Mouse (Mus musculus) neural tube, embryonic 15.5 days (tissue): Measurements from ENCODE around the gene Sars2. TPM values are rescaled to one million over a fixed set of nuclear protein-coding genes. Genes with fewer than 3 reads are reported as not detected.

Experiments used
- ATAC-seq: fragments of 200-750 bp; cut with Nextera tagmentation; 2 replicates; pipeline ENCODE4 v1.8.0; 2017; ENCODE audit warnings: mild to moderate bottlenecking, moderate TSS enrichment, moderate library complexity; ENCODE audit not compliant: low FRiP score
- H3K27ac ChIP-seq: fragments of 300-500 bp; sonication (generic); replicated peaks from 2 replicates; pipeline ENCODE4 v1.5.1; 2015; ENCODE audit warnings: mild to moderate bottlenecking, inconsistent platforms
- H3K27me3 ChIP-seq: fragments of 300-500 bp; sonication (generic); replicated peaks from 2 replicates; pipeline ENCODE4 v1.6.1; 2015; ENCODE audit warnings: inconsistent platforms
- H3K36me3 ChIP-seq: fragments of 300-500 bp; sonication (generic); 2 replicates; pipeline ENCODE4 v1.6.1; 2015; ENCODE audit warnings: inconsistent platforms
- H3K4me1 ChIP-seq: fragments of 300-500 bp; sonication (generic); 2 replicates; pipeline ENCODE4 v1.6.1; 2015; ENCODE audit warnings: inconsistent platforms
- H3K4me2 ChIP-seq: fragments of 300-500 bp; sonication (generic); 2 replicates; pipeline ENCODE4 v1.6.1; 2015; ENCODE audit warnings: inconsistent platforms, mild to moderate bottlenecking, moderate library complexity
- H3K4me3 ChIP-seq: fragments of 300-500 bp; sonication (generic); replicated peaks from 2 replicates; pipeline ENCODE4 v1.5.1; 2015; ENCODE audit warnings: mild to moderate bottlenecking, inconsistent platforms
- H3K9ac ChIP-seq: fragments of 300-500 bp; sonication (generic); replicated peaks from 2 replicates; pipeline ENCODE4 v1.6.1; 2015; ENCODE audit warnings: mild to moderate bottlenecking, inconsistent platforms
- H3K9me3 ChIP-seq: fragments of 300-500 bp; sonication (generic); replicated peaks from 2 replicates; pipeline ENCODE4 v1.6.1; 2016; ENCODE audit warnings: inconsistent platforms
- WGBS: fragments of 180-500 bp; shearing (Covaris S2); methylation state at CpG from one replicate; pipeline ENCODE4 v1.1.7; 2015; ENCODE audit warnings: mixed read lengths; 5-methylcytosine and 5-hydroxymethylcytosine counted together
- polyA plus RNA-seq: library from polyadenylated mRNA; unstranded; fragments of >200 nt; fragmentation: Nextera tagmentation; extraction: Ambion mirVana; gene quantifications from 2 replicates; pipeline ENCODE4 v1.2.1, GENCODE M21; 2015

Sars2 gene
- polyA plus RNA-seq, 1 experiment from 2014 or later: 19.7 TPM

- H3K9ac ChIP-seq: no peak overlapping the region
- no peak overlapping the region for H3K27ac ChIP-seq
- 87% methylated on average over 7 of the region's 7 CpGs for WGBS
- no peak overlapping the region for H3K4me2 ChIP-seq
- H3K4me1 ChIP-seq: peaks cover 7% of the 10 kb centered on the region
- ATAC-seq: no peak
- no peak overlapping the region for H3K4me3 ChIP-seq
- H3K36me3 ChIP-seq: peaks cover 39% of the 10 kb centered on the region
- H3K9me3 ChIP-seq: no peaks in the 10 kb centered on the region
- no peaks in the 10 kb centered on the region for H3K27me3 ChIP-seq
These were observed 39.1 kb downstream of the Sars2 start for GRCm38 (mm10) chr7:28780857-28781256.

GRCm38 (mm10) chr7:28781261-28781663, 39.5 kb downstream of the Sars2 start:
- no peak for ATAC-seq
- peaks cover 43% of the 10 kb centered on the region for H3K36me3 ChIP-seq
- no peak overlapping the region for H3K9ac ChIP-seq
- 88% methylated on average over 8 of the region's 8 CpGs for WGBS
- no peak overlapping the region for H3K4me3 ChIP-seq
- peaks cover 7% of the 10 kb centered on the region for H3K4me1 ChIP-seq
- H3K4me2 ChIP-seq: no peak overlapping the region
- no peaks in the 10 kb centered on the region for H3K9me3 ChIP-seq
- H3K27me3 ChIP-seq: no peaks in the 10 kb centered on the region
- H3K27ac ChIP-seq: no peak overlapping the region

GRCm38 (mm10) chr7:28785161-28785560, 43.4 kb downstream of the Sars2 start:
- Histone ChIP-seq H3K4me2 (no peak overlapping the region), H3K4me1 (peaks cover 5% of the 10 kb centered on the region), H3K9me3 (no peaks in the 10 kb centered on the region), H3K4me3 (no peak overlapping the region), H3K36me3 (peaks cover 47% of the 10 kb centered on the region), H3K27ac (no peak overlapping the region), H3K27me3 (no peaks in the 10 kb centered on the region), H3K9ac (no peak overlapping the region)
- no peak for ATAC-seq
- WGBS: 80% methylated on average over 5 of the region's 5 CpGs

GRCm38 (mm10) chr7:28787884-28788283, 46.1 kb downstream of the Sars2 start:
- ATAC-seq: no peak
- WGBS: 97% methylated on average over 9 of the region's 9 CpGs

GRCm38 (mm10) chr7:28788307-28789195, 46.8 kb downstream of the Sars2 start, which contains the start of gene Rinl:
Rinl (plus strand) TSS chr7:28788969.
- Histone ChIP-seq H3K4me3 (no peak within 1 kb of the TSS), H3K9ac (no peak within 1 kb of the TSS), H3K36me3 (peaks cover 32% of the 10 kb centered on the region), H3K4me1 (no peaks in the 10 kb centered on the region), H3K4me2 (no peak within 1 kb of the TSS), H3K27ac (no peak within 1 kb of the TSS), H3K27me3 (no peaks in the 10 kb centered on the region), H3K9me3 (no peaks in the 10 kb centered on the region)
- ATAC-seq: no peak
- 71% methylated on average over 5 of the region's 5 CpGs for WGBS

More at GRCm38 (mm10) chr7:28787884-28788283, 46.1 kb downstream of the Sars2 start:
- Histone ChIP-seq H3K9me3 (no peaks in the 10 kb centered on the region), H3K4me1 (no peaks in the 10 kb centered on the region), H3K27ac (no peak overlapping the region), H3K4me3 (no peak overlapping the region), H3K9ac (no peak overlapping the region), H3K4me2 (no peak overlapping the region), H3K27me3 (no peaks in the 10 kb centered on the region), H3K36me3 (peaks cover 39% of the 10 kb centered on the region)

DNA sequence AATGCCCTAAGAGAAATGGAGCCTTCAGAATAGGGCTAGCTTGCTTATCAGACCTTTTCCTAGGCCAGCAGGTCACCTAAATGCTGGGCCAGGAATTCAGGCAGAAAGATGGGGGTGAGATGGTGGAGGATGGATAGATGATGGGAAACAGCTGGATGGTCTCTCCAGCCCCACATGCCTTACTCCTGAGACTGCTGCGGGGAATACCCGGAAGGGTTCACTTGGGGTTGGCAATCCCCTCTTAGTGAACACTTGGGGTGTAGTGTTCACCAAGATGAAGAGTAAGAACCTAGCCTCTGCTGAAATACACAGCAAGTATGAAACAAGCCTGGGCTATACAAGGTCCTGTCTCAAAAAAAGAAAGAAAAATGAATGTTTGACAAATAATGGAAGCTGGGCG, 47.4 kb downstream of the Sars2 start:
- no peak overlapping the region for H3K27ac ChIP-seq
- H3K4me2 ChIP-seq: no peak overlapping the region
- peaks cover 26% of the 10 kb centered on the region for H3K36me3 ChIP-seq
- no peak overlapping the region for H3K9ac ChIP-seq
- ATAC-seq: no peak
- 92% methylated on average over 3 of the region's 3 CpGs for WGBS
- no peaks in the 10 kb centered on the region for H3K9me3 ChIP-seq
- no peaks in the 10 kb centered on the region for H3K4me1 ChIP-seq
- H3K27me3 ChIP-seq: no peaks in the 10 kb centered on the region
- no peak overlapping the region for H3K4me3 ChIP-seq

DNA sequence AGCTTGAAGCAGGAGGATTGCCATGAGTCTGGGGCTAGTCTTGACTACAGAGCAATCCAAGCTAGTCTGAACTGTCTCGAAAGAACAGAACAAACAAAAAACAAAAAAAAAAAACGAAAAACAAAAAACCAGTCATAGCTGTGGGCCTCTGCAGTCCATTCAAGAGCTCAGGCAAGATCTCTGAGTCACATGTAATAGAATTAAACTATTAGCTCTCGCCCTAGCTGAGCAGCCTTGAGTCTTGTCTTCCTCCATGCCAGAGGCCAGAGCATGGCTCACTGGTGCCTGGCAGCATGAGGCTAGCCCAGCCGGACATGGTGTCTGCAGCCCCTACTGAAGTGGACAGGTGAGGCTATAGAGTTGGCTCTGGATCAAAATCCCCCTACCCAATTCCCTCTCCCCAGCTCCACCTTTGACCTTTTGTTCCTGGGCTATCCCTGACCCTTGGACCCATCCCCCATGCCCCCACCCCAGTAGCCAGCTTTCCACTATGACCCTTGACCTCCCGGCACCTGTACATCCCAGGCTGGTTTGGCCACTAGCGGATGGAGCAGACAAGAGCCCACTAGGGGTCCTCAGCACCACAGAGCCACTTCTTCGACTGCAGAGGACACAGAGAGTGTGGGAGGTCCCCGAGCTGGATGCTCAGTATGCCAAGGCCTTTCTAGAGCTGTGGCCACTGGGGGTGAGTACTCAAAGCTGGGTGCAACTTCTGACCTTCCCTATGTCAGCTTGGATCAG, 48.4 kb downstream of the Sars2 start:
- no peak for ATAC-seq
- Histone ChIP-seq H3K4me1 (no peaks in the 10 kb centered on the region), H3K27me3 (no peaks in the 10 kb centered on the region), H3K4me2 (no peak overlapping the region), H3K9ac (no peak overlapping the region), H3K9me3 (no peaks in the 10 kb centered on the region), H3K4me3 (no peak overlapping the region), H3K27ac (no peak overlapping the region), H3K36me3 (peaks cover 19% of the 10 kb centered on the region)
- WGBS: 55% methylated on average over 8 of the region's 8 CpGs

GRCm38 (mm10) chr7:28791706-28792105, 49.9 kb downstream of the Sars2 start:
- no peak for ATAC-seq
- no peaks in the 10 kb centered on the region for H3K9me3 ChIP-seq
- peaks cover 11% of the 10 kb centered on the region for H3K36me3 ChIP-seq
- H3K27me3 ChIP-seq: no peaks in the 10 kb centered on the region
- no peak overlapping the region for H3K27ac ChIP-seq
- no peak overlapping the region for H3K4me2 ChIP-seq
- peaks cover 6% of the 10 kb centered on the region; the same call in 1 of the 2 replicates for H3K4me1 ChIP-seq
- H3K9ac ChIP-seq: no peak overlapping the region
- H3K4me3 ChIP-seq: no peak overlapping the region

DNA sequence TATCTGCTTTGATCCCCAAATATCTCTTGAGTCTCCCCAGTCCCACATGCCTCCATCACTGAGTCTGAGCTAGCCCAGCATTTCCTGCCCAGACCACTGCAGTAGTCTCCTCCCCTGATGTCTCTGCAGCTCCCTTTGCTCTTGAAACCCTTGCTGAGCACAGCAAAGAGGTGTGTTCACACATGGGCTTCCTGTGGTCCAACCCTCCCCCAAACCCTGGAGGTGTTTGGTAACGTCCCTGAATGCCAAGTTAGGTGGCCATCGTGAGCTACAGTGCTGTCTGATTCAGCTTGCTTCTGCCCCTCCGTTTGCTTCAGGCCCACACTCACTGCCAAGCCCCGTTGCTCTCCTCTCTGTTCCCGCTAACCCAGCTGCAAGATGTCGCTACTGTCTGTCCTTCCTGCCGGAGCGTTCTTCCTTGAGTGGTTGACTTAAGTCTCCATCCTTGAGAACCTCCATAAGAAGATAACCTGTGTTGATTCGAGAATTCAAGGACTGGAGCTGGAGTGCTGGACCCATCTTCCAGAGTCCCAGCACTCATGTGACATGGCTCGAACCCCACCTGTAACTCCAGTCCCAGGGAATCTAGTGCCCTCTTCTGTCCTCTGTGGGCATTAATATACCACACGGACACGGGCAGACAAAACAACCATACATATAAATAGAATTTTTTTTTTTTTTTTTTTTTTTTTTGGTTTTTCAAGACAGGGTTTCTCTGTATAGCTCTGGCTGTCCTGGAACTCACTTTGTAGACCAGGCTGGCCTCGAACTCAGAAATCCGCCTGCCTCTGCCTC, 50.8 kb downstream of the Sars2 start:
- no peak for ATAC-seq
- H3K9me3 ChIP-seq: no peaks in the 10 kb centered on the region
- peaks cover 8% of the 10 kb centered on the region; the same call in 1 of the 2 replicates for H3K36me3 ChIP-seq
- H3K4me2 ChIP-seq: no peak overlapping the region
- WGBS: 82% methylated on average over 14 of the region's 14 CpGs
- H3K27ac ChIP-seq: no peak overlapping the region
- no peak overlapping the region for H3K4me3 ChIP-seq
- H3K27me3 ChIP-seq: no peaks in the 10 kb centered on the region
- H3K4me1 ChIP-seq: peaks cover 9% of the 10 kb centered on the region
- H3K9ac ChIP-seq: no peak overlapping the region

GRCm38 (mm10) chr7:28793834-28794233, 52.0 kb downstream of the Sars2 start:
- no peaks in the 10 kb centered on the region for H3K9me3 ChIP-seq
- H3K9ac ChIP-seq: no peak overlapping the region
- H3K4me1 ChIP-seq: peaks cover 9% of the 10 kb centered on the region
- H3K4me2 ChIP-seq: no peak overlapping the region
- H3K27me3 ChIP-seq: no peaks in the 10 kb centered on the region
- ATAC-seq: no peak
- WGBS: 51% methylated on average over 2 of the region's 2 CpGs
- no peak overlapping the region for H3K27ac ChIP-seq
- no peaks in the 10 kb centered on the region for H3K36me3 ChIP-seq
- H3K4me3 ChIP-seq: no peak overlapping the region

GRCm38 (mm10) chr7:28794496-28794895, 52.7 kb downstream of the Sars2 start:
- no peak overlapping the region for H3K4me3 ChIP-seq
- H3K9me3 ChIP-seq: no peaks in the 10 kb centered on the region
- 82% methylated on average over 3 of the region's 3 CpGs for WGBS
- no peak overlapping the region for H3K9ac ChIP-seq
- H3K4me2 ChIP-seq: no peak overlapping the region
- no peaks in the 10 kb centered on the region for H3K27me3 ChIP-seq
- H3K27ac ChIP-seq: no peak overlapping the region
- no peak for ATAC-seq
- peaks cover 9% of the 10 kb centered on the region for H3K4me1 ChIP-seq
- no peaks in the 10 kb centered on the region for H3K36me3 ChIP-seq
